Mouse (Mus musculus): ENCODE data around the gene Serpina1f. TPM values are rescaled to one million over a fixed set of nuclear protein-coding genes. Genes with fewer than 3 reads are reported as not detected.
"Not testable (repeated sequence)": the region's sequence is repeated elsewhere in the genome, so short reads cannot be mapped to it uniquely, and the experiment has no call there.

The Serpina1f gene
- polyA plus RNA-seq (2014; fragmentation: Nextera tagmentation; extraction: Ambion mirVana) = not detected in 2 replicates

DNA sequence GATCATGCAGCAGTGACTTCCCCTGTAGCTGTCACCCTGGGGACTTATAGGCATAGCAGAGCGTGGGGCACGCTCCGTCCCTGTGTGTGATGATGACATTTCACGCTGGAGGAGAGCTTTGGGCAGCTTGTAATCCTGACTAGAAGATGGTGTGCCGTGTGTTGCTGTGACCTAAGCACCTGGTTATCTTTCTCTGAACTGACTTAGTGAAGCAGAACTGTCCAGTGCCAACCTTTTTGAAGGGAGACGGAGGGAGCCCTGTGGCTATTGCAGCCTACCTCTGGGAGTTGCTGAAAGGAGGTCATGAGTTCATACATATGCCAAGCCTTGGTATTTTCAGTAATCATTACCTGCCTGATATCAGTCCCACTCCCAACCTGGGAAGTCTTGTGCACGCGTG is at the start of gene Serpina1f:
Gene Serpina1f (minus strand): TSS at position 101 of the 400 bp plus-strand sequence.
- H3K4me1 ChIP-seq (ENCODE audit: control insufficient read depth, insufficient read depth, low read length) = no peaks in the 10 kb centered on the region
- H3K9me3 ChIP-seq (ENCODE audit: control insufficient read depth, low read length) = no peaks in the 10 kb centered on the region
- 80% methylated on average over 8 of the region's 8 CpGs for WGBS
- H3K36me3 ChIP-seq (ENCODE audit: control insufficient read depth, insufficient read depth, low read length) = no peaks in the 10 kb centered on the region
- ATAC-seq (ENCODE audit: low FRiP score, low TSS enrichment) = no peak
- no peaks in the 10 kb centered on the region for H3K27me3 ChIP-seq (ENCODE audit: control insufficient read depth, insufficient read depth, low read length)
- H3K27ac ChIP-seq (ENCODE audit: low read depth, low read length) = no peak within 1 kb of the TSS
- no peak within 1 kb of the TSS for H3K4me2 ChIP-seq (replicated peaks; ENCODE audit: low read depth, low read length)
- no peak within 1 kb of the TSS for H3K9ac ChIP-seq (ENCODE audit: low read depth, low read length)
- H3K4me3 ChIP-seq (ENCODE audit: low read length) = no peak within 1 kb of the TSS

GRCm38 (mm10) chr12:103737791-103738580 is 42.7 kb upstream of the Serpina1f start:
- H3K36me3 ChIP-seq (ENCODE audit: control insufficient read depth, insufficient read depth, low read length); H3K9me3 ChIP-seq (ENCODE audit: control insufficient read depth, low read length); H3K4me1 ChIP-seq (ENCODE audit: control insufficient read depth, insufficient read depth, low read length); H3K4me3 ChIP-seq (ENCODE audit: low read length); H3K27me3 ChIP-seq (ENCODE audit: control insufficient read depth, insufficient read depth, low read length); H3K9ac ChIP-seq (ENCODE audit: low read depth, low read length); ATAC-seq (ENCODE audit: low FRiP score, low TSS enrichment); H3K27ac ChIP-seq (ENCODE audit: low read depth, low read length); H3K4me2 ChIP-seq (replicated peaks; ENCODE audit: low read depth, low read length): not testable (repeated sequence)
- 65% methylated on average over 5 of the region's 6 CpGs for WGBS

DNA sequence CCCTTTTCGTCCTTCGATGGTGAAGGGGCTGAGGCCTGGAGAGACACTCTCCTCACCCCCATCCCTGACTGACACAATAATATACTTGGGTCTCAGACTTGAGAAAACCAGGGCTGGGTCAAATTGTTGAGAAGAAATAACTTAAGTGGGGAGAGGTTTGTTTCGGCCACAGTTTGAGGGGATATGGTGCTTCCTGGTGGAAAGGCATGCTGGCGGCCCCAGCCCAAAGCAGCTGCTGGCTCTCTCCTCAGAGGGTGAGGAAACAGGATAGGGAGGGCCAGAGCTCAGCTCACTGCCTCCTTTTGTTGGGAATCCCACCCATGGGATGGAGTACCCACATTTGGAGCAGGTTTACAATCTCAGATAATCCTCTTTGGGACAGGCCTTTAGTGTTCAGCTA is 40.2 kb upstream of the Serpina1f start:
- H3K27me3 ChIP-seq (ENCODE audit: control insufficient read depth, insufficient read depth, low read length); H3K4me1 ChIP-seq (ENCODE audit: control insufficient read depth, insufficient read depth, low read length); H3K9ac ChIP-seq (ENCODE audit: low read depth, low read length); H3K4me2 ChIP-seq (replicated peaks; ENCODE audit: low read depth, low read length); H3K27ac ChIP-seq (ENCODE audit: low read depth, low read length); ATAC-seq (ENCODE audit: low FRiP score, low TSS enrichment); H3K4me3 ChIP-seq (ENCODE audit: low read length); H3K9me3 ChIP-seq (ENCODE audit: control insufficient read depth, low read length); H3K36me3 ChIP-seq (ENCODE audit: control insufficient read depth, insufficient read depth, low read length): not testable (repeated sequence)
- 88% methylated on average over 4 of the region's 4 CpGs for WGBS

- H3K4me2 ChIP-seq (replicated peaks; ENCODE audit: low read depth, low read length); ATAC-seq (ENCODE audit: low FRiP score, low TSS enrichment); H3K36me3 ChIP-seq (ENCODE audit: control insufficient read depth, insufficient read depth, low read length); H3K4me1 ChIP-seq (ENCODE audit: control insufficient read depth, insufficient read depth, low read length); H3K27me3 ChIP-seq (ENCODE audit: control insufficient read depth, insufficient read depth, low read length); H3K27ac ChIP-seq (ENCODE audit: low read depth, low read length); H3K9me3 ChIP-seq (ENCODE audit: control insufficient read depth, low read length); H3K9ac ChIP-seq (ENCODE audit: low read depth, low read length); H3K4me3 ChIP-seq (ENCODE audit: low read length): not testable (repeated sequence)
- WGBS = 81% methylated on average over 4 of the region's 4 CpGs
These were observed 39.8 kb upstream of the Serpina1f start for GRCm38 (mm10) chr12:103735101-103735500.

DNA sequence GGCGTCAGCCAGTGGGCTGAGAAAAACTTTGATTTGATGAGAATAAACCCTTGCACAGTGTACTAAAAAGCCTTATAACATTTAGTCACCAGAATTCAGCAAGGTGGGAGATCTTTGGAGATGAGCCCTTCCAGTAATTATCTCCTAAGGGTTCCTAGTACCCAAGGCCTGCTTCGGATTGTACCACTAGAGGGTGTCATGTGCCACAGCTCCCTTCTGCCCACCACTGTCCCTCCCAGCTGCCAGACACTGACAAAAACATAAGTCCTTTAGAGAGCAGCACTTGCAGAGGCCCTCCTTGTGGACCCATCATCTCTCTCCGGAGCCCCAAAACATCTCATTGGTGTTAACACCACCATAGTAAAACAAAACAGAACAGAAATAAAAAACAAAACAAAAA is 16.2 kb upstream of the Serpina1f start:
- 69% methylated on average over 3 of the region's 3 CpGs for WGBS
- no peak overlapping the region for H3K9ac ChIP-seq (ENCODE audit: low read depth, low read length)
- no peaks in the 10 kb centered on the region for H3K27me3 ChIP-seq (ENCODE audit: control insufficient read depth, insufficient read depth, low read length)
- ATAC-seq (ENCODE audit: low FRiP score, low TSS enrichment) = no peak
- no peak overlapping the region for H3K27ac ChIP-seq (ENCODE audit: low read depth, low read length)
- H3K4me1 ChIP-seq (ENCODE audit: control insufficient read depth, insufficient read depth, low read length) = no peaks in the 10 kb centered on the region
- H3K4me2 ChIP-seq (replicated peaks; ENCODE audit: low read depth, low read length) = no peak overlapping the region
- no peaks in the 10 kb centered on the region for H3K9me3 ChIP-seq (ENCODE audit: control insufficient read depth, low read length)
- H3K4me3 ChIP-seq (ENCODE audit: low read length) = no peak overlapping the region
- no peaks in the 10 kb centered on the region for H3K36me3 ChIP-seq (ENCODE audit: control insufficient read depth, insufficient read depth, low read length)

- H3K4me1 ChIP-seq (ENCODE audit: control insufficient read depth, insufficient read depth, low read length) = no peaks in the 10 kb centered on the region
- WGBS = 53% methylated on average over 1 of the region's 1 CpGs
- no peaks in the 10 kb centered on the region for H3K36me3 ChIP-seq (ENCODE audit: control insufficient read depth, insufficient read depth, low read length)
- no peak overlapping the region for H3K4me3 ChIP-seq (ENCODE audit: low read length)
- H3K9me3 ChIP-seq (ENCODE audit: control insufficient read depth, low read length) = no peaks in the 10 kb centered on the region
- no peak for ATAC-seq (ENCODE audit: low FRiP score, low TSS enrichment)
- H3K27ac ChIP-seq (ENCODE audit: low read depth, low read length) = no peak overlapping the region
- no peaks in the 10 kb centered on the region for H3K27me3 ChIP-seq (ENCODE audit: control insufficient read depth, insufficient read depth, low read length)
- H3K4me2 ChIP-seq (replicated peaks; ENCODE audit: low read depth, low read length) = no peak overlapping the region
- H3K9ac ChIP-seq (ENCODE audit: low read depth, low read length) = no peak overlapping the region
These were observed 15.1 kb upstream of the Serpina1f start for GRCm38 (mm10) chr12:103710405-103710804.

DNA sequence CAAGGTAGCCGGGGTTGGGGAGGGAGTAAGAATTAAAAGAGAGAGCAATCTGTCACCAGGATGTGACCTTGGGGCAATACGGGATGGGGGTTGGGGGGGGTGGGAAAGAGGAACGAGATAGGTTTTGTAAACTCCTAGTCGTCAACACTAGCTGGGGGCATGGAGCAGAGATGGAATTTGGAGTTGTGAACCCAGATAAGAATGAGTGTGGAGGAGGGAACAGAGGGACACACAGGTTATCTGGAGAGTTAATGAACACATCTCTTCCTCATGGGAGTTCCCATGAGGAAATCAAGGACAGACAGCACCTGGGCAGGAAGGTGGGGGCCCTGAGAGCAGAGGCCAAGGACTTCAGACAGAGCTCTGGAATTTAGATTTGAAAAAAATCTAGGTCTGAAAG is 10.8 kb upstream of the Serpina1f start:
- WGBS = 72% methylated on average over 4 of the region's 4 CpGs
- H3K4me2 ChIP-seq (replicated peaks; ENCODE audit: low read depth, low read length) = no peak overlapping the region
- ATAC-seq (ENCODE audit: low FRiP score, low TSS enrichment) = no peak
- no peaks in the 10 kb centered on the region for H3K9me3 ChIP-seq (ENCODE audit: control insufficient read depth, low read length)
- H3K27me3 ChIP-seq (ENCODE audit: control insufficient read depth, insufficient read depth, low read length) = no peaks in the 10 kb centered on the region
- H3K4me3 ChIP-seq (ENCODE audit: low read length) = no peak overlapping the region
- H3K27ac ChIP-seq (ENCODE audit: low read depth, low read length) = no peak overlapping the region
- no peaks in the 10 kb centered on the region for H3K4me1 ChIP-seq (ENCODE audit: control insufficient read depth, insufficient read depth, low read length)
- H3K9ac ChIP-seq (ENCODE audit: low read depth, low read length) = no peak overlapping the region
- H3K36me3 ChIP-seq (ENCODE audit: control insufficient read depth, insufficient read depth, low read length) = no peaks in the 10 kb centered on the region

- WGBS = 54% methylated on average over 2 of the region's 2 CpGs
- no peaks in the 10 kb centered on the region for H3K4me1 ChIP-seq (ENCODE audit: control insufficient read depth, insufficient read depth, low read length)
These were observed 10.2 kb upstream of the Serpina1f start for GRCm38 (mm10) chr12:103705547-103705946.

GRCm38 (mm10) chr12:103700144-103700750 is 4.9 kb upstream of the Serpina1f start:
- Histone ChIP-seq H3K4me2 (replicated peaks; ENCODE audit: low read depth, low read length) (no peak overlapping the region), H3K9me3 (ENCODE audit: control insufficient read depth, low read length) (no peaks in the 10 kb centered on the region), H3K4me3 (ENCODE audit: low read length) (no peak overlapping the region), H3K4me1 (ENCODE audit: control insufficient read depth, insufficient read depth, low read length) (no peaks in the 10 kb centered on the region), H3K27me3 (ENCODE audit: control insufficient read depth, insufficient read depth, low read length) (no peaks in the 10 kb centered on the region), H3K9ac (ENCODE audit: low read depth, low read length) (no peak overlapping the region), H3K36me3 (ENCODE audit: control insufficient read depth, insufficient read depth, low read length) (no peaks in the 10 kb centered on the region), H3K27ac (ENCODE audit: low read depth, low read length) (no peak overlapping the region)
- no peak for ATAC-seq (ENCODE audit: low FRiP score, low TSS enrichment)
- WGBS = 72% methylated on average over 4 of the region's 4 CpGs

More at GRCm38 (mm10) chr12:103705547-103705946, 10.2 kb upstream of the Serpina1f start:
- no peaks in the 10 kb centered on the region for H3K27me3 ChIP-seq (ENCODE audit: control insufficient read depth, insufficient read depth, low read length)
- H3K9me3 ChIP-seq (ENCODE audit: control insufficient read depth, low read length) = no peaks in the 10 kb centered on the region
- no peak overlapping the region for H3K27ac ChIP-seq (ENCODE audit: low read depth, low read length)
- H3K4me2 ChIP-seq (replicated peaks; ENCODE audit: low read depth, low read length) = no peak overlapping the region
- H3K9ac ChIP-seq (ENCODE audit: low read depth, low read length) = no peak overlapping the region
- H3K36me3 ChIP-seq (ENCODE audit: control insufficient read depth, insufficient read depth, low read length) = no peaks in the 10 kb centered on the region
- H3K4me3 ChIP-seq (ENCODE audit: low read length) = no peak overlapping the region
- ATAC-seq (ENCODE audit: low FRiP score, low TSS enrichment) = no peak

All from kidney, embryonic 14.5 days (tissue).